Mouse (Mus musculus) CH12.LX (cell line): ENCODE data around the gene Rcor2. TPM values are rescaled to one million over a fixed set of nuclear protein-coding genes. Genes with fewer than 3 reads are reported as not detected.

Experiments
- DNase-seq: peaks from one replicate; pipeline ENCODE4 v3.0.0-alpha.2; 2013; ENCODE audit errors: extremely low read depth
- H3K27ac ChIP-seq: 2 replicates; pipeline ENCODE4 v1.5.1; 2012; ENCODE audit warnings: low read depth, mild to moderate bottlenecking, control low read depth, moderate library complexity; ENCODE audit not compliant: insufficient read depth
- H3K27me3 ChIP-seq: replicated peaks from 2 replicates; pipeline ENCODE3; 2012; ENCODE audit warnings: inconsistent platforms
- H3K36me3 ChIP-seq, 2 experiments: replicated peaks in 1 of 2; 2 replicates each; pipeline versions ENCODE3 to v1.6.1; 2012; ENCODE audit warnings: inconsistent platforms in 1 of 2, low read length in 1 of 2, mild to moderate bottlenecking in 1 of 2, mixed read lengths in 1 of 2, moderate library complexity in 1 of 2; ENCODE audit not compliant: control insufficient read depth in 1 of 2, insufficient read depth in 1 of 2
- H3K4me1 ChIP-seq, 2 experiments: 2 replicates each; pipeline ENCODE4 v1.6.1; 2012; ENCODE audit warnings: inconsistent platforms in 1 of 2, moderate library complexity in 1 of 2; ENCODE audit not compliant: insufficient read depth in 2 of 2, control insufficient read depth in 1 of 2
- H3K4me2 ChIP-seq: 2 replicates; pipeline ENCODE4 v1.6.1; 2012; ENCODE audit warnings: low read depth, mild to moderate bottlenecking, control low read depth; ENCODE audit not compliant: poor library complexity, insufficient read depth, severe bottlenecking
- H3K4me3 ChIP-seq, 3 experiments: fragments of 150-350 bp in 1 of 3; sonication (generic) in 1 of 3; replicated peaks in 1 of 3; 2 replicates each; pipeline versions ENCODE3 to v1.5.1; 2011 to 2012; ENCODE audit warnings: low read depth in 2 of 3, low read length in 2 of 3, mild to moderate bottlenecking in 2 of 3, moderate library complexity in 2 of 3, control low read depth in 1 of 3, improper control_type of control experiment in 1 of 3, inconsistent platforms in 1 of 3, mixed read lengths in 1 of 3; ENCODE audit not compliant: poor library complexity in 1 of 3
- H3K79me2 ChIP-seq: replicated peaks from 2 replicates; pipeline ENCODE4 v1.6.1; 2012; ENCODE audit warnings: mild to moderate bottlenecking, moderate library complexity; ENCODE audit not compliant: control insufficient read depth, poor library complexity, insufficient read depth, severe bottlenecking; ENCODE audit errors: extremely low read depth
- H3K9ac ChIP-seq: 2 replicates; pipeline ENCODE4 v1.6.1; 2012; ENCODE audit warnings: low read depth, mild to moderate bottlenecking, control low read depth, moderate library complexity; ENCODE audit not compliant: insufficient read depth
- H3K9me3 ChIP-seq: replicated peaks from 2 replicates; pipeline ENCODE3; 2012; ENCODE audit warnings: low read length, inconsistent platforms, mixed read lengths
- BHLHE40 ChIP-seq: IDR thresholded peaks from 2 replicates; pipeline ENCODE4 v1.6.1; 2011; ENCODE audit warnings: mild to moderate bottlenecking, low read depth, low read length, improper control_type of control experiment
- CHD1 ChIP-seq: IDR thresholded peaks from 2 replicates; pipeline ENCODE4 v1.6.1; 2012; ENCODE audit warnings: low read depth, low read length, improper control_type of control experiment, inconsistent platforms
- ETS1 ChIP-seq: conservative IDR thresholded peaks from 2 replicates; pipeline ENCODE4 v1.6.1; 2012; ENCODE audit warnings: low read depth, mild to moderate bottlenecking, inconsistent platforms, low read length, improper control_type of control experiment, moderate library complexity
- IRF4 ChIP-seq: IDR thresholded peaks from 2 replicates; pipeline ENCODE4 v1.6.1; 2014; ENCODE audit warnings: low read depth, mild to moderate bottlenecking, inconsistent platforms, low read length, improper control_type of control experiment
- JUN ChIP-seq: IDR thresholded peaks from 2 replicates; pipeline ENCODE4 v1.6.1; 2011; ENCODE audit warnings: low read depth, mild to moderate bottlenecking, low read length, improper control_type of control experiment, moderate library complexity; ENCODE audit not compliant: insufficient read depth
- JUND ChIP-seq: conservative IDR thresholded peaks from 2 replicates; pipeline ENCODE4 v1.6.1; 2011; ENCODE audit warnings: low read depth, low read length, improper control_type of control experiment
- MAX ChIP-seq: IDR thresholded peaks from 2 replicates; pipeline ENCODE4 v1.6.1; 2011; ENCODE audit warnings: low read length, improper control_type of control experiment
- PAX5 ChIP-seq: IDR thresholded peaks from 2 replicates; pipeline ENCODE4 v1.6.1; 2012; ENCODE audit warnings: low read length, inconsistent platforms, mixed read lengths
- POLR2AphosphoS2 ChIP-seq: IDR thresholded peaks from 2 replicates; pipeline ENCODE4 v1.6.1; 2011; ENCODE audit warnings: low read depth, low read length, improper control_type of control experiment
- RAD21 ChIP-seq: IDR thresholded peaks from 2 replicates; pipeline ENCODE4 v1.6.1; 2011; ENCODE audit warnings: low read depth, mild to moderate bottlenecking, low read length, improper control_type of control experiment, moderate library complexity
- SMC3 ChIP-seq: IDR thresholded peaks from 2 replicates; pipeline ENCODE4 v1.6.1; 2011; ENCODE audit warnings: low read depth, low read length, improper control_type of control experiment
- TBP ChIP-seq: conservative IDR thresholded peaks from 2 replicates; pipeline ENCODE4 v1.6.1; 2011; ENCODE audit warnings: low read depth, low read length, improper control_type of control experiment
- USF1 ChIP-seq: IDR thresholded peaks from 2 replicates; pipeline ENCODE4 v1.6.1; 2014; ENCODE audit warnings: low read depth, mild to moderate bottlenecking, inconsistent platforms, low read length, improper control_type of control experiment
- USF2 ChIP-seq: conservative IDR thresholded peaks from 2 replicates; pipeline ENCODE4 v1.6.1; 2011; ENCODE audit warnings: low read depth, low read length, improper control_type of control experiment
- ZC3H11A ChIP-seq: IDR thresholded peaks from 2 replicates; pipeline ENCODE4 v1.6.1; 2012; ENCODE audit warnings: low read depth, mild to moderate bottlenecking, inconsistent platforms, low read length, improper control_type of control experiment
- ZMIZ1 ChIP-seq: IDR thresholded peaks from 2 replicates; pipeline ENCODE4 v1.6.1; 2012; ENCODE audit warnings: low read depth, mild to moderate bottlenecking, inconsistent platforms, low read length, improper control_type of control experiment
- ZNF384 ChIP-seq: IDR thresholded peaks from 2 replicates; pipeline ENCODE4 v1.6.1; 2012; ENCODE audit warnings: low read depth, low read length, improper control_type of control experiment, inconsistent platforms
- dilution Hi-C: fragments of 300-500 bp; cut with MboI; formaldehyde crosslinking; loops from 2 replicates; pipeline ENCODE4 v1.14.3; 2020; ENCODE audit warnings: low sequenced_read_pairs; ENCODE audit not compliant: extremely low pct_unique_long_range_greater_than_20kb, extremely low pct_ligation_motif_present
- in situ Hi-C: fragments of 300-500 bp; cut with MboI; formaldehyde crosslinking; loops from 3 replicates; pipeline ENCODE4 v1.14.3; 2019; ENCODE audit warnings: low sequenced_read_pairs, low pct_ligation_motif_present, low pct_unique_long_range_greater_than_20kb, mixed read lengths
- polyA plus RNA-seq: library from polyadenylated mRNA; unstranded; fragments of >175 nt; gene quantifications from 2 replicates; pipeline ENCODE4 v1.2.1, GENCODE M21; 2012; ENCODE audit warnings: low read depth; ENCODE audit not compliant: insufficient read length
- total RNA-seq, 2 experiments: library from RNA; depleted of rRNA; stranded (reverse); fragments of 300-350 nt in 1 of 2; fragments of >200 nt in 1 of 2; gene quantifications; 2 replicates each; pipeline ENCODE4 v1.2.3; 2012 to 2014

Gene Rcor2
- total and polyA plus RNA-seq, 3 experiments, result 9.2 to 28.2 (median 12.0) TPM

GRCm38 (mm10) chr19:7314976-7315586 is 48.0 kb downstream of the Rcor2 start:
- dilution Hi-C loops, result no loop called here
- Histone ChIP-seq H3K36me3 (peaks cover 0 to 21% of the 10 kb centered on the region in 2 experiments), H3K27ac (no peak overlapping the region), H3K4me2 (no peak overlapping the region), H3K9ac (no peak overlapping the region), H3K9me3 (no peaks in the 10 kb centered on the region), H3K27me3 (no peaks in the 10 kb centered on the region), H3K4me1 (peaks cover 16 to 64% of the 10 kb centered on the region in 2 experiments), H3K4me3 (no peak overlapping the region), H3K79me2 (peaks cover 43% of the 10 kb centered on the region)
- in situ Hi-C loops, result no loop called here
- no peak for DNase-seq
- no peak for TF ChIP-seq ZMIZ1
- TF ChIP-seq BHLHE40, result no peak
- TF ChIP-seq ZC3H11A, result no peak
- no peak for TF ChIP-seq IRF4
- no peak for TF ChIP-seq PAX5
- TF ChIP-seq USF2, result no peak
- TF ChIP-seq JUN, result no peak
- TF ChIP-seq MAX, result no peak
- TF ChIP-seq JUND, result no peak
- TF ChIP-seq ZNF384, result no peak
- no peak for TF ChIP-seq ETS1
- TF ChIP-seq SMC3, result no peak
- TF ChIP-seq TBP, result no peak
- TF ChIP-seq USF1, result no peak
- TF ChIP-seq, all 38 proteins: peak for 0

GRCm38 (mm10) chr19:7315587-7315984 is 48.5 kb downstream of the Rcor2 start:
- H3K27ac ChIP-seq, result no peak overlapping the region
- no peaks in the 10 kb centered on the region for H3K27me3 ChIP-seq
- no peak for DNase-seq
- TF ChIP-seq POLR2AphosphoS2 (no peak), RAD21 (no peak), CHD1 (no peak), USF1 (no peak)
- H3K9me3 ChIP-seq, result no peaks in the 10 kb centered on the region
- H3K4me3 ChIP-seq, result no peak overlapping the region
- in situ Hi-C loops, result no loop called here
- H3K4me1 ChIP-seq, result peaks cover 11 to 59% of the 10 kb centered on the region in 2 experiments
- dilution Hi-C loops, result no loop called here
- peaks cover 48% of the 10 kb centered on the region for H3K79me2 ChIP-seq
- no peak overlapping the region for H3K4me2 ChIP-seq
- H3K9ac ChIP-seq, result no peak overlapping the region
- H3K36me3 ChIP-seq, result peaks cover 0 to 21% of the 10 kb centered on the region in 2 experiments
